Mouse (Mus musculus): ENCODE results near the gene Krtap24-1. TPM values are rescaled to one million over a fixed set of nuclear protein-coding genes. Genes with fewer than 3 reads are reported as not detected.

The Krtap24-1 gene
- polyA plus RNA-seq (2012; rRNA removed) = 0.06 TPM in 1 of 2 replicates, not detected in the other

GRCm38 (mm10) chr16:88611922-88612321 is at the start of gene Krtap24-1:
Gene Krtap24-1, minus strand, starts transcription at chr16:88612279.
- Histone ChIP-seq H3K27ac (ENCODE audit: control insufficient read depth, insufficient read depth, low read depth, low read length) (no peak within 1 kb of the TSS), H3K27me3 (ENCODE audit: control insufficient read depth, insufficient read depth, low read length) (no peaks in the 10 kb centered on the region), H3K4me3 (ENCODE audit: control insufficient read depth, low read depth, low read length) (peak within 1 kb of the TSS; percentile 41), H3K4me1 (ENCODE audit: control insufficient read depth, insufficient read depth, low read length) (no peaks in the 10 kb centered on the region), H3K36me3 (ENCODE audit: control insufficient read depth, insufficient read depth, low read length) (no peaks in the 10 kb centered on the region)
- no peak for TF ChIP-seq POLR2A (IDR thresholded peaks at IDR 0.05; ENCODE audit: control insufficient read depth, low read depth, low read length)
- TF ChIP-seq CTCF (IDR thresholded peaks at IDR 0.05; ENCODE audit: control insufficient read depth, insufficient read depth, insufficient replicate concordance, low read depth, low read length) = no peak

- Histone ChIP-seq H3K27ac (ENCODE audit: control insufficient read depth, insufficient read depth, low read depth, low read length) (no peak overlapping the region), H3K4me1 (ENCODE audit: control insufficient read depth, insufficient read depth, low read length) (no peaks in the 10 kb centered on the region), H3K4me3 (ENCODE audit: control insufficient read depth, low read depth, low read length) (no peak overlapping the region), H3K27me3 (ENCODE audit: control insufficient read depth, insufficient read depth, low read length) (no peaks in the 10 kb centered on the region), H3K36me3 (ENCODE audit: control insufficient read depth, insufficient read depth, low read length) (no peaks in the 10 kb centered on the region)
- TF ChIP-seq CTCF (IDR thresholded peaks at IDR 0.05; ENCODE audit: control insufficient read depth, insufficient read depth, insufficient replicate concordance, low read depth, low read length) (no peak), POLR2A (IDR thresholded peaks at IDR 0.05; ENCODE audit: control insufficient read depth, low read depth, low read length) (no peak)
Measured at GRCm38 (mm10) chr16:88657426-88657825, 45.3 kb upstream of the Krtap24-1 start.

GRCm38 (mm10) chr16:88651952-88652351 is 39.9 kb upstream of the Krtap24-1 start:
- TF ChIP-seq CTCF (IDR thresholded peaks at IDR 0.05; ENCODE audit: control insufficient read depth, insufficient read depth, insufficient replicate concordance, low read depth, low read length) (no peak), POLR2A (IDR thresholded peaks at IDR 0.05; ENCODE audit: control insufficient read depth, low read depth, low read length) (no peak)
- H3K27ac ChIP-seq (ENCODE audit: control insufficient read depth, insufficient read depth, low read depth, low read length) = no peak overlapping the region
- no peaks in the 10 kb centered on the region for H3K36me3 ChIP-seq (ENCODE audit: control insufficient read depth, insufficient read depth, low read length)
- H3K4me3 ChIP-seq (ENCODE audit: control insufficient read depth, low read depth, low read length) = no peak overlapping the region
- H3K27me3 ChIP-seq (ENCODE audit: control insufficient read depth, insufficient read depth, low read length) = no peaks in the 10 kb centered on the region
- H3K4me1 ChIP-seq (ENCODE audit: control insufficient read depth, insufficient read depth, low read length) = peaks cover 3% of the 10 kb centered on the region; the same call in 1 of the 2 replicates

- H3K36me3 ChIP-seq (ENCODE audit: control insufficient read depth, insufficient read depth, low read length) = no peaks in the 10 kb centered on the region
- peaks cover 3% of the 10 kb centered on the region; the same call in 1 of the 2 replicates for H3K4me1 ChIP-seq (ENCODE audit: control insufficient read depth, insufficient read depth, low read length)
- TF ChIP-seq CTCF (IDR thresholded peaks at IDR 0.05; ENCODE audit: control insufficient read depth, insufficient read depth, insufficient replicate concordance, low read depth, low read length) (no peak), POLR2A (IDR thresholded peaks at IDR 0.05; ENCODE audit: control insufficient read depth, low read depth, low read length) (no peak)
- no peak overlapping the region for H3K27ac ChIP-seq (ENCODE audit: control insufficient read depth, insufficient read depth, low read depth, low read length)
- H3K4me3 ChIP-seq (ENCODE audit: control insufficient read depth, low read depth, low read length) = no peak overlapping the region
- H3K27me3 ChIP-seq (ENCODE audit: control insufficient read depth, insufficient read depth, low read length) = no peaks in the 10 kb centered on the region
Measured at GRCm38 (mm10) chr16:88651082-88651481, 39.0 kb upstream of the Krtap24-1 start.

DNA sequence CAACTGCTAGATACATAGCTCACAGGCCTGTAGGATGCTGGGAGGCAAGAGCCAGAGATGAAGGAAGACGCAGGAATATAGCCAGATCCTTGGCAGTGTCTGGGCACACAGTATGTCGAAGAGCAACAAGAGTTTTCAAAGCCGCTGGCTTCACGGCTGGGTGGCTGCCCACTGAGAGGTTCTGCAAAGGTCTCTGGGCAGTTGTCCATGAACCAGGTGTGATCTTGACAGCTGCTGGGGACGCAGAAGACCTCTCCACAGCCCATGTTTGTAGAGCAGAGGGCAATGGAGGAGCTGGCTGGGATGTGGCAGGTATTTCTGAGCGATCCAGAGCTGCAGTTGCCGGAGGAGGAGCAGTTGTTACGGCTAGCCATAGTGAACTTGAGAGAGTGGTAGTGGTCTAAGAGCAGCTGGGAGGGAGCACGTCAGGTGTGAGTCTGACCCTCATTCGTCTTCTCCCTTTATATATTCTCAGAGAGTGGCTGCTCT is 35.3 kb upstream of the Krtap24-1 start, which contains the start of gene Krtap26-1:
TSS of gene Krtap26-1 (minus strand) at position 439 of the 489 bp plus-strand sequence.
- no peak within 1 kb of the TSS for H3K4me3 ChIP-seq (ENCODE audit: control insufficient read depth, low read depth, low read length)
- H3K27ac ChIP-seq (ENCODE audit: control insufficient read depth, insufficient read depth, low read depth, low read length) = no peak within 1 kb of the TSS
- TF ChIP-seq CTCF (IDR thresholded peaks at IDR 0.05; ENCODE audit: control insufficient read depth, insufficient read depth, insufficient replicate concordance, low read depth, low read length) = no peak
- TF ChIP-seq POLR2A (IDR thresholded peaks at IDR 0.05; ENCODE audit: control insufficient read depth, low read depth, low read length) = no peak
- H3K36me3 ChIP-seq (ENCODE audit: control insufficient read depth, insufficient read depth, low read length) = no peaks in the 10 kb centered on the region
- peaks cover 3% of the 10 kb centered on the region; the same call in 1 of the 2 replicates for H3K4me1 ChIP-seq (ENCODE audit: control insufficient read depth, insufficient read depth, low read length)
- no peaks in the 10 kb centered on the region for H3K27me3 ChIP-seq (ENCODE audit: control insufficient read depth, insufficient read depth, low read length)

DNA sequence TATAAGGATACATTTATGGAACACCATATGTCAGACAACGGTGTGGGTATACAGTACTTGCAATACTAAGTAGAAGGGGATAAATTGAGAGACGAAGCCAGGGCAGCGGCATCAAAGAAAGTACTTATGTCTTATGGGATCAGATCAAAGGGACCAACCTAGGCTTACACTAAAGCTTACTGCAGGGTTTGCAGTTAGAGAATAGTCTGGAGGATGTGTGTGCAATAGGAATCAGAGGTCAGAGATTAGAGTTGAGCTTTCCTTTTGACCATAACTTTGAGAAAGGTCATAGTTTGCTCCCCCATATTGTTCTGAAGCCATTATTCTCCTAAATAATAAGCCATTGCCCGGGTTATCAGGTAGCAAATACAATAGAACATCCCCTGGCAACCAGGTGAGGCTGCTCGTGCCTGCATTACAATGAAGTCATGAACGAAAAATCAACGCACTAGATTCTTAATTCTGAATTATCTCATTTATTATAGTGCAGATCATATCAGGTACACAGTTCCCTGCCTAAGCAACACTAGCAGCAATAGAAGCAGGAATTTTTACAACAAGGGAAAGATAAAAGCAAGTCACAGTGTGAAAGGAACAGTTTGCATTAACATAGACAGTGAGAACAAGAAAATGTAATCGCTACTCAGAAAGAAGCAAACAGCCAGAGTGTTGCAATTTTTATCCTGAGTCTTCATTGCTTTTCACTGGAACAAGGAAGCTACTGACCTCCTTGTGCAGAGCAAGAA is 34.5 kb upstream of the Krtap24-1 start:
- Histone ChIP-seq H3K27me3 (ENCODE audit: control insufficient read depth, insufficient read depth, low read length) (no peaks in the 10 kb centered on the region), H3K36me3 (ENCODE audit: control insufficient read depth, insufficient read depth, low read length) (no peaks in the 10 kb centered on the region), H3K4me3 (ENCODE audit: control insufficient read depth, low read depth, low read length) (no peak overlapping the region), H3K27ac (ENCODE audit: control insufficient read depth, insufficient read depth, low read depth, low read length) (no peak overlapping the region), H3K4me1 (ENCODE audit: control insufficient read depth, insufficient read depth, low read length) (peaks cover 3% of the 10 kb centered on the region; the same call in 1 of the 2 replicates)
- TF ChIP-seq CTCF (IDR thresholded peaks at IDR 0.05; ENCODE audit: control insufficient read depth, insufficient read depth, insufficient replicate concordance, low read depth, low read length) = no peak
- TF ChIP-seq POLR2A (IDR thresholded peaks at IDR 0.05; ENCODE audit: control insufficient read depth, low read depth, low read length) = no peak

- Histone ChIP-seq H3K36me3 (ENCODE audit: control insufficient read depth, insufficient read depth, low read length) (no peaks in the 10 kb centered on the region), H3K4me3 (ENCODE audit: control insufficient read depth, low read depth, low read length) (no peak overlapping the region), H3K27ac (ENCODE audit: control insufficient read depth, insufficient read depth, low read depth, low read length) (no peak overlapping the region), H3K4me1 (ENCODE audit: control insufficient read depth, insufficient read depth, low read length) (no peaks in the 10 kb centered on the region), H3K27me3 (ENCODE audit: control insufficient read depth, insufficient read depth, low read length) (no peaks in the 10 kb centered on the region)
- TF ChIP-seq POLR2A (IDR thresholded peaks at IDR 0.05; ENCODE audit: control insufficient read depth, low read depth, low read length) = no peak
- TF ChIP-seq CTCF (IDR thresholded peaks at IDR 0.05; ENCODE audit: control insufficient read depth, insufficient read depth, insufficient replicate concordance, low read depth, low read length) = no peak
Measured at GRCm38 (mm10) chr16:88640053-88640452, 28.0 kb upstream of the Krtap24-1 start.

All from testis, adult 2 months (tissue).